Mouse (Mus musculus): ENCODE measurements around the gene Atp8b4.
A peak's percentile ranks its signal among the peaks of the same experiment; 100 is the strongest.

Gene Atp8b4

GRCm38 (mm10) chr2:126432481-126433066 lies 67.9 kb downstream of the Atp8b4 start:
- DNase-seq, result no peak

GRCm38 (mm10) chr2:126429282-126429681 lies 71.2 kb downstream of the Atp8b4 start:
- peak; percentile 25 for DNase-seq

DNA sequence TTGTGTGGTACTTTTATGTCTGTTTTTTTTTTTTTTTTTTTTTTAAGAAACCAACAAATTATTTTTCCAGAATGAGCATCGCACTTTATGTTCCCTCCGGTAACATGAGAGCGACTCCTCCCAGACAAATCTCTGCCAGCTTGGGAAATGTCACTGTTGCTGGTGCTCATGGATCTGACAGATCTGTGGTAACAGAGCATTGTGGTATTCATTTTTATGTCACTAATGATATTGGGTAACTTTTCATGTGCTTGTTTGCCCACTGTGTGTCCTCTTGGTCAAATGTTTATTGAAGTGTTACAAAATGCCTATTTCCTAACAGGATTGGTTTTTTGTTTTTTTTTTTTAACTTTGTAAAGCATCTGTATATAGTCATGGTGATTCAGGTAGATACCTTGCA lies 75.3 kb downstream of the Atp8b4 start:
- DNase-seq, result no peak

- DNase-seq, result no peak
Measured at GRCm38 (mm10) chr2:126424714-126425113, 75.8 kb downstream of the Atp8b4 start.

DNA sequence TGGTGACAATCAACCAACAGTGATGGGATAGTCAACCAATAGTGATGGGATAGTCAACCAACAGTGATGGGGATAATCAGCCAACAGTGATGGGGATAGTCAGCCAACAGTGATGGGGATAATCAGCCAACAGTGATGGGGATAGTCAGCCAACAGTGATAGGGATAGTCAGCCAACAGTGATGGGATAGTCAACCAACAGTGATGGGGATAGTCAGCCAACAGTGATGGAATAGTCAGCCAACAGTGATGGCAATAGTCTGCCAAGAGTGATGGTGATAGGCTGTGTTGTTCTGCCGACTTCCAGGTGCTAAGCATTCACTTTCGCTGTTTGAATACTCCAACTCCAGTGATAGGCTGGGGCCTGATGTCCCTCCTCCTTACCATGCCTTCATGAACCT lies 79.6 kb downstream of the Atp8b4 start:
- DNase-seq, result no peak

- no peak for DNase-seq
Measured at GRCm38 (mm10) chr2:126418916-126419315, 81.6 kb downstream of the Atp8b4 start.

GRCm38 (mm10) chr2:126416772-126417171 lies 83.7 kb downstream of the Atp8b4 start:
- no peak for DNase-seq

GRCm38 (mm10) chr2:126415981-126416380 lies 84.5 kb downstream of the Atp8b4 start:
- no peak for DNase-seq

DNA sequence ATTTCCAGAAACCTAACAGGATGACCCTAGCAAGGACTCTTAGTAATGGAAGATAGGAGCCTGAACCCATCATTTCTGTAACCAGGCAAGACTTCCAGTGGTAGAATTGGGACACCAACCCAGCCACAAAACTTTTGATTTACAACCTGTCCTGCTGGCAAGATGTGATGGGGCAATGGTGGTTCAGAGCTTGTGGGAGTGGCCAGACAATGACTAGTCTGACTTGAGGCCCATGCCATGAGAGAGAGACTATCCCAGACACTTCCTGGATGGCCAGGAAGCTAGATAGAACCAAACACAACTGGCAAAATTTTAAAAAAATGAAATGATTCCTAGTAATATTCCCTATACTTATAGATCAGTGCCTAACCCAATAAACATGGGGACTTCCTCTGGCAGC lies 87.7 kb downstream of the Atp8b4 start:
- DNase-seq, result no peak

GRCm38 (mm10) chr2:126399454-126399853 lies 101.0 kb downstream of the Atp8b4 start:
- DNase-seq, result no peak

GRCm38 (mm10) chr2:126399017-126399416 lies 101.5 kb downstream of the Atp8b4 start:
- DNase-seq, result no peak

- DNase-seq, result no peak
Measured at GRCm38 (mm10) chr2:126398216-126398615, 102.3 kb downstream of the Atp8b4 start.

DNA sequence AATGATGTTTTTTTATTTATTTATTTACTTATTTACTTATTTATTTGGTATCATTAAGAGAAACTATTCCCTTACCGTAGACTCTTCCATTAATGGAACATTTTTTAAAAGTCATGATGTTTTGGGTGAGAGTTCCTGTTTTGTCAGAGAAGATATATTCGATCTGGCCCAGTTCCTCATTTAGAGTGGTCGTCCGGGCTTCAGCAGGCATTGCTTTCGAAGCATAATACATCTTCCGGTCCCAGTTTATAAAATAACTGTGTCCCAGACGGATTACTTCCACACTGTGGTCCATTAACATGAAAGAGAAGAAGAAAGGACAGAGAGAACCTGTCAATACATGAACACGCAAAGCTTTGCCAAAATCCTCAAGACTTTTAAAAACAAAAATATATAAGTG lies 103.0 kb downstream of the Atp8b4 start:
- no peak for DNase-seq

- DNase-seq, result no peak
Measured at GRCm38 (mm10) chr2:126394924-126395323, 105.5 kb downstream of the Atp8b4 start.

DNA sequence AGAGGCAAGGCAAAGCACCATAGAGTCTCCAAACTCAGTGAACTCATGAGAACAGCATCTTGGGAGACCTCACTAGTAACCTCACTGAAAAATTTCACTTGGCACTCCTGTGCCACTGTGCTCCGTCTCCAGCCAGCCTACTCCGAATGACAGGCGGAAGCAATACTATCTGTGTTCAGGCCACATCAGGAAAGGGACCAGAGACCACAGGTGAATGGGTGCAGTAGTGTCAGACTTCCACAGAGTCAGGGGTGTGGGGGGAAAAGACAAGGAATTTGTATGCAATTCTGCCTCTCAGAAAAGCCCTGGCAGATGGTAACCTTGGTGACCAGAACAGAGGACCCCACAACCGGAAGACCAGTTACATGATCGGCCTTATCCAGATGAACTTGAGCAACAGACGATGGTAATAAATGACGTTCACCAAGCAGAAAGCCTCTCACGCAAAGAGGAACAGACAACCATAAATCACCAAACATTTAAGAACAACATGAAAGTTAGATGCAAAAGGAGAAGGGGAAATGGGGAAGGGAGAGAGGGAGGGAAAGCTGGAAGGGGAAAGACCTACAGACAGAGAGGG lies 112.9 kb downstream of the Atp8b4 start:
- no peak for DNase-seq

DNA sequence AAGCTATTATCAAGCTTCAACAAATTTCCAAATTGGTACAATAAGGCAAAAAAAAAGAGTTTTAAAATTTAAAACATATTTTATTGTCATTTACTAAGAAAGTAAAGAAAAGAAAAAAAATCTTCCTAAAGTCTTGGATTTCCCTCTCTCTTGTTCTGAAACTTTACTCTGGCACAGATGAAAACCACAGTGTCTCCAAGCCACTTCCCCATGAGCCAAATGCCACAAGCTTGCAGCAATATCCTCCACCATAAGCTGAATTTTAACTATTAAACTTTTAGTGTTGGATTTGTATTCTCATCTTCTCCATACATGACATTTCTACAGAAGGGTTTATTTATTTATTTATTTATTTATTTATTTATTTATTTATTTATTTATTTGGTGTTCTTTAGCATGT lies 114.4 kb downstream of the Atp8b4 start:
- DNase-seq, result no peak

DNA sequence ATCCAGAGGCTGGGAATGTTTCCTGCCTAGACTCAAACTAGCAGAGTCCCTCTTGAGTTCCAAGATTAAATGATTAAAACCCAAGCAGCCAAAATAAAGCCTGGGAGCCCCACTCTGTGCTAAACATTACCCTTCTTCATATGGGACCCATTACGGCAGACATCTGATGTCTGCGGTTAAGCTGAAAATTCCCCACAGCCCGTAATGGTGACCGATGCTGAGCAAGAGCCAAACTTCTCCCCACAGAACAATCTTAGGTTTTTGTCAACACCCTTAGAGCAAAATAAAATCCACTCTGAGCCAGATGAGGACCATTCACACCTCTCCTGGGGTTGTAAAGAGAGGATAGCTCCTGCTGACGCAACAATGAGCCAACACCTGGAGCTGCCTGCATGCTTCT lies 120.2 kb downstream of the Atp8b4 start:
- no peak for DNase-seq

DNA sequence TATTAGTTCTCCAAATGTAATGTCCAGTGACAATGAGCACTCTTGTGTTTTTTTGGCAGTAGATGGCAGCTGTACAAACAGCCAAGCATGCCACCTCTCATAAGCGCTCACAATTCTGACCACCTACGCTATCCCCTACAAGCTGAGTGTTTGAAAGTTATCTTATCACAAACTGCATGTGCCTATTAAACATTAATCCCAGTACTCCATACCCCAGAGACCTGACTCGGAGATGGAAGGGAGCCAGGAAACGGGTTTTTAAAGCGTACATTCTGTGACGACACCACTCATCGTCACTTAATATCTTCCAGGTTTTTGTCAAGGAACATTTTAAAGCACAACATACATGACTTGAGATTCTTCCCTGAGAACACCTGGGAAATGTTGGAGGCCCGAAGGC lies 128.8 kb downstream of the Atp8b4 start:
- no peak for DNase-seq

- DNase-seq, result no peak
Measured at GRCm38 (mm10) chr2:126369815-126370214, 130.7 kb downstream of the Atp8b4 start.

- DNase-seq, result no peak
Measured at GRCm38 (mm10) chr2:126363745-126364725, 136.4 kb downstream of the Atp8b4 start.

DNA sequence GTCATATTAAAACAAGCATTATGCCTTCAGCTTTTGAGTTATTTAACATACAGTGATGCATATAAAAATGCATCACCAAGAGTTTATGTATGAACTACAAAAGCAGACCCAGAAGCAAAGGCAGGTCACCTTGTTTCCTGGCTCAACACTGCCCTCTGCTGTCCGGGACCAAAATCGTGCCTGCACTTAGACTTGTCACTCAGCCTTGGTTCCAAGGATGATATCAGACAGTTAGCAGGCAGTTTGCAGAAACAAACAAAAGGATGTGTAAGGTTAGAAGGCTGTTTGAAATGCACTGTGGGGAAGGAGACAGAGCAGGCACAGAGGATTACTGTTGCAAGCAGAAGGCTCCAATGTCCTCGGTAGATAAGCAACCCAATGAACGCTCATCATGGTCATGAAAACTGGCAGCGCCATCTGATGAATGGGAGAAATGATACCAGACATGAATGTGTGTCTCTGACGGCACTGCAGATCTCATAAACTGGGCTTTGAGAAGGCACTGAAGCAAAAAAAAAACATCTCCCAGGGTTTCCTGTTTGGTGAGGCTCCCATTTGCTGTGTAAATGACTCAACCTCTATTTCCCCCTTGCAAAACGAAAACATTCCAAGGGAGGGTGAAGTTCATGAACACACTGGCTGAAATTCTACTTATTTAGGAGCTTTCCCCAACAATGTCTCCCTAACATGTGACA lies 137.3 kb downstream of the Atp8b4 start:
- DNase-seq, result peak; percentile 48

- DNase-seq, result no peak
Measured at GRCm38 (mm10) chr2:126361131-126361810, 139.2 kb downstream of the Atp8b4 start.

GRCm38 (mm10) chr2:126360688-126361087 lies 139.8 kb downstream of the Atp8b4 start:
- DNase-seq, result no peak
